Mouse (Mus musculus): ENCODE data around the gene Ces3a.

- TF ChIP-seq GATA1 (IDR thresholded peaks at IDR 0.05; ENCODE audit: low read length) (no peak), TAL1 (IDR thresholded peaks at IDR 0.05; ENCODE audit: low read length) (no peak)
These were observed 18.4 kb downstream of the Ces3a start for GRCm38 (mm10) chr8:105066761-105067160.
